Mouse (Mus musculus): ENCODE measurements around the gene Parvb. TPM values are rescaled to one million over a fixed set of nuclear protein-coding genes. Genes with fewer than 3 reads are reported as not detected.

Gene Parvb
- total RNA-seq (2012; rRNA removed) (0.04 and 0.17 TPM in 2 replicates), total RNA-seq (2014; rRNA removed) (not detected in 2 replicates), polyA plus RNA-seq (2012; ENCODE audit: insufficient read length, low read depth) (2.3 and 4.2 TPM in 2 replicates)

GRCm38 (mm10) chr15:84231721-84232561 is at the start of gene Parvb:
Gene Parvb (plus strand): TSS chr15:84232043.
- Histone ChIP-seq H3K79me2 (replicated peaks; ENCODE audit: control insufficient read depth, extremely low read depth, insufficient read depth, poor library complexity, severe bottlenecking) (no peaks in the 10 kb centered on the region), H3K9ac (ENCODE audit: insufficient read depth, low read depth) (no peak within 1 kb of the TSS), H3K9me3 (replicated peaks; ENCODE audit: low read length) (peaks cover 2% of the 10 kb centered on the region), H3K4me3 (replicated peaks in 1 of 3; ENCODE audit: low read depth in 2 of 3, low read length in 2 of 3, poor library complexity in 1 of 3) (no peak within 1 kb of the TSS), H3K4me1 (ENCODE audit: control insufficient read depth in 1 of 2, insufficient read depth in 2 of 2) (peaks cover 7 to 27% of the 10 kb centered on the region in 2 experiments), H3K27me3 (replicated peaks) (peaks cover 2% of the 10 kb centered on the region), H3K27ac (ENCODE audit: insufficient read depth, low read depth) (no peak within 1 kb of the TSS), H3K36me3 (replicated peaks in 1 of 2; ENCODE audit: control insufficient read depth in 1 of 2, insufficient read depth in 1 of 2, low read length in 1 of 2) (no peaks in the 10 kb centered on the region), H3K4me2 (ENCODE audit: insufficient read depth, low read depth, poor library complexity, severe bottlenecking) (no peak within 1 kb of the TSS)
- DNase-seq (ENCODE audit: extremely low read depth) = no peak
- TF ChIP-seq GABPA (IDR thresholded peaks at IDR 0.05; ENCODE audit: insufficient replicate concordance, low read depth, low read length) = no peak
- no peak for TF ChIP-seq NELFE (IDR thresholded peaks at IDR 0.05; ENCODE audit: low read depth, low read length)
- no peak for TF ChIP-seq MEF2A (IDR thresholded peaks at IDR 0.05; ENCODE audit: borderline replicate concordance, low read depth, low read length)
- dilution Hi-C loops (cut with MboI; ENCODE audit: extremely low pct_ligation_motif_present, extremely low pct_unique_long_range_greater_than_20kb, low sequenced_read_pairs) (no loop called here), in situ Hi-C loops (cut with MboI; ENCODE audit: low pct_ligation_motif_present, low pct_unique_long_range_greater_than_20kb, low sequenced_read_pairs) (no loop called here)

GRCm38 (mm10) chr15:84183967-84184366 is 47.9 kb upstream of the Parvb start:
- no peak overlapping the region for H3K9ac ChIP-seq (ENCODE audit: insufficient read depth, low read depth)

GRCm38 (mm10) chr15:84186196-84186595 is 45.6 kb upstream of the Parvb start:
- Histone ChIP-seq H3K9me3 (replicated peaks; ENCODE audit: low read length) (no peaks in the 10 kb centered on the region), H3K4me2 (ENCODE audit: insufficient read depth, low read depth, poor library complexity, severe bottlenecking) (no peak overlapping the region), H3K9ac (ENCODE audit: insufficient read depth, low read depth) (no peak overlapping the region), H3K36me3 (replicated peaks in 1 of 2; ENCODE audit: control insufficient read depth in 1 of 2, insufficient read depth in 1 of 2, low read length in 1 of 2) (no peaks in the 10 kb centered on the region), H3K79me2 (replicated peaks; ENCODE audit: control insufficient read depth, extremely low read depth, insufficient read depth, poor library complexity, severe bottlenecking) (no peaks in the 10 kb centered on the region), H3K4me1 (ENCODE audit: control insufficient read depth in 1 of 2, insufficient read depth in 2 of 2) (peaks cover 3 to 48% of the 10 kb centered on the region in 2 experiments), H3K4me3 (replicated peaks in 1 of 3; ENCODE audit: low read depth in 2 of 3, low read length in 2 of 3, poor library complexity in 1 of 3) (no peak overlapping the region), H3K27me3 (replicated peaks) (no peaks in the 10 kb centered on the region), H3K27ac (ENCODE audit: insufficient read depth, low read depth) (no peak overlapping the region)
- in situ Hi-C loops (cut with MboI; ENCODE audit: low pct_ligation_motif_present, low pct_unique_long_range_greater_than_20kb, low sequenced_read_pairs) (no loop called here), dilution Hi-C loops (cut with MboI; ENCODE audit: extremely low pct_ligation_motif_present, extremely low pct_unique_long_range_greater_than_20kb, low sequenced_read_pairs) (no loop called here)
- no peak for DNase-seq (ENCODE audit: extremely low read depth)
- no peak for TF ChIP-seq MAZ (IDR thresholded peaks at IDR 0.05; ENCODE audit: low read depth, low read length)
- TF ChIP-seq CHD2 (IDR thresholded peaks at IDR 0.05; ENCODE audit: low read length) = no peak
- TF ChIP-seq KAT2A (IDR thresholded peaks at IDR 0.05; ENCODE audit: insufficient replicate concordance, low read length) = no peak
- no peak for TF ChIP-seq HCFC1 (IDR thresholded peaks at IDR 0.05; ENCODE audit: low read depth, low read length)
- no peak for TF ChIP-seq JUND (conservative IDR thresholded peaks at IDR 0.05; ENCODE audit: low read depth, low read length)
- no peak for TF ChIP-seq RCOR1 (conservative IDR thresholded peaks at IDR 0.05; ENCODE audit: low read depth, low read length)
- no peak for TF ChIP-seq ELF1 (IDR thresholded peaks at IDR 0.05; ENCODE audit: low read depth, low read length)
- TF ChIP-seq NELFE (IDR thresholded peaks at IDR 0.05; ENCODE audit: low read depth, low read length) = no peak
- TF ChIP-seq EP300 (IDR thresholded peaks at IDR 0.05; ENCODE audit: low read length) = no peak
- TF ChIP-seq USF1 (IDR thresholded peaks at IDR 0.05; ENCODE audit: low read depth, low read length) = no peak
- TF ChIP-seq ZMIZ1 (IDR thresholded peaks at IDR 0.05; ENCODE audit: low read depth, low read length) = no peak
- no peak for TF ChIP-seq E2F4 (IDR thresholded peaks at IDR 0.05; ENCODE audit: insufficient replicate concordance, low read depth, low read length)
- TF ChIP-seq IRF4 (IDR thresholded peaks at IDR 0.05; ENCODE audit: low read depth, low read length) = no peak
- TF ChIP-seq MXI1 (IDR thresholded peaks at IDR 0.05; ENCODE audit: low read depth, low read length) = no peak
- TF ChIP-seq MYC (IDR thresholded peaks at IDR 0.05; ENCODE audit: low read depth, low read length) = no peak
- TF ChIP-seq UBTF (IDR thresholded peaks at IDR 0.05; ENCODE audit: low read depth, low read length) = no peak

More at GRCm38 (mm10) chr15:84183967-84184366, 47.9 kb upstream of the Parvb start:
- Histone ChIP-seq H3K4me2 (ENCODE audit: insufficient read depth, low read depth, poor library complexity, severe bottlenecking) (no peak overlapping the region), H3K27ac (ENCODE audit: insufficient read depth, low read depth) (no peak overlapping the region), H3K4me1 (ENCODE audit: control insufficient read depth in 1 of 2, insufficient read depth in 2 of 2) (peaks cover 0 to 27% of the 10 kb centered on the region in 2 experiments; a peak in 2 of 4 replicates), H3K9me3 (replicated peaks; ENCODE audit: low read length) (no peaks in the 10 kb centered on the region), H3K36me3 (replicated peaks in 1 of 2; ENCODE audit: control insufficient read depth in 1 of 2, insufficient read depth in 1 of 2, low read length in 1 of 2) (peaks cover 0 to 2% of the 10 kb centered on the region in 2 experiments), H3K27me3 (replicated peaks) (peaks cover 6% of the 10 kb centered on the region), H3K79me2 (replicated peaks; ENCODE audit: control insufficient read depth, extremely low read depth, insufficient read depth, poor library complexity, severe bottlenecking) (no peaks in the 10 kb centered on the region), H3K4me3 (replicated peaks in 1 of 3; ENCODE audit: low read depth in 2 of 3, low read length in 2 of 3, poor library complexity in 1 of 3) (no peak overlapping the region)
- no peak for DNase-seq (ENCODE audit: extremely low read depth)
- TF ChIP-seq ELF1 (IDR thresholded peaks at IDR 0.05; ENCODE audit: low read depth, low read length) (no peak), IRF4 (IDR thresholded peaks at IDR 0.05; ENCODE audit: low read depth, low read length) (no peak), TCF12 (IDR thresholded peaks at IDR 0.05; ENCODE audit: low read depth, low read length) (no peak), CHD2 (IDR thresholded peaks at IDR 0.05; ENCODE audit: low read length) (no peak), JUN (IDR thresholded peaks at IDR 0.05; ENCODE audit: insufficient read depth, low read depth, low read length) (no peak), CTCF (conservative IDR thresholded peaks at IDR 0.05 in 1 of 2, IDR thresholded peaks at IDR 0.05 in 1 of 2; ENCODE audit: low read depth in 2 of 2, low read length in 2 of 2) (no peak), MEF2A (IDR thresholded peaks at IDR 0.05; ENCODE audit: borderline replicate concordance, low read depth, low read length) (no peak), MAFK (IDR thresholded peaks at IDR 0.05; ENCODE audit: insufficient replicate concordance, low read length) (no peak), NELFE (IDR thresholded peaks at IDR 0.05; ENCODE audit: low read depth, low read length) (no peak), ZNF384 (IDR thresholded peaks at IDR 0.05; ENCODE audit: low read depth, low read length) (no peak), ZMIZ1 (IDR thresholded peaks at IDR 0.05; ENCODE audit: low read depth, low read length) (no peak), MAX (IDR thresholded peaks at IDR 0.05; ENCODE audit: low read length) (no peak), ZC3H11A (IDR thresholded peaks at IDR 0.05; ENCODE audit: low read depth, low read length) (no peak), ZKSCAN1 (IDR thresholded peaks at IDR 0.05; ENCODE audit: borderline replicate concordance, low read depth, low read length) (no peak)
- in situ Hi-C loops (cut with MboI; ENCODE audit: low pct_ligation_motif_present, low pct_unique_long_range_greater_than_20kb, low sequenced_read_pairs) (no loop called here), dilution Hi-C loops (cut with MboI; ENCODE audit: extremely low pct_ligation_motif_present, extremely low pct_unique_long_range_greater_than_20kb, low sequenced_read_pairs) (no loop called here)

Measured in CH12.LX (cell line).